Mouse (Mus musculus): ENCODE measurements around the gene Zbtb7a. TPM values are rescaled to one million over a fixed set of nuclear protein-coding genes. Genes with fewer than 3 reads are reported as not detected.
"Not testable (repeated sequence)": the region's sequence is repeated elsewhere in the genome, so short reads cannot be mapped to it uniquely, and the experiment has no call there.

Zbtb7a gene
- polyA plus RNA-seq, 1 experiment: 45.8 TPM

GRCm38 (mm10) chr10:81161602-81162317 lies 26.7 kb downstream of the Zbtb7a start:
- H3K4me3 ChIP-seq (replicated peaks): no peak overlapping the region
- H3K4me1 ChIP-seq (ENCODE audit: control insufficient read depth): peaks cover 70% of the 10 kb centered on the region

GRCm38 (mm10) chr10:81162318-81162652 lies 27.3 kb downstream of the Zbtb7a start:
- H3K4me1 ChIP-seq (ENCODE audit: control insufficient read depth): peaks cover 75% of the 10 kb centered on the region

More at GRCm38 (mm10) chr10:81161602-81162317, 26.7 kb downstream of the Zbtb7a start:
- peaks cover 87% of the 10 kb centered on the region for H3K36me3 ChIP-seq (ENCODE audit: control insufficient read depth)
- TF ChIP-seq GATA1 (IDR thresholded peaks at IDR 0.05; ENCODE audit: low read length) (no peak), TAL1 (IDR thresholded peaks at IDR 0.05; ENCODE audit: low read length) (no peak)
- H3K9me3 ChIP-seq (ENCODE audit: control insufficient read depth, low read length): no peaks in the 10 kb centered on the region
- H3K27me3 ChIP-seq (ENCODE audit: control insufficient read depth): no peaks in the 10 kb centered on the region

GRCm38 (mm10) chr10:81165118-81165517 lies 30.1 kb downstream of the Zbtb7a start:
- no peaks in the 10 kb centered on the region for H3K27me3 ChIP-seq (ENCODE audit: control insufficient read depth)
- no peaks in the 10 kb centered on the region for H3K9me3 ChIP-seq (ENCODE audit: control insufficient read depth, low read length)
- H3K4me3 ChIP-seq (replicated peaks): no peak overlapping the region
- H3K4me1 ChIP-seq (ENCODE audit: control insufficient read depth): peaks cover 78% of the 10 kb centered on the region
- no peak for TF ChIP-seq TAL1 (IDR thresholded peaks at IDR 0.05; ENCODE audit: low read length)
- peaks cover 56% of the 10 kb centered on the region for H3K36me3 ChIP-seq (ENCODE audit: control insufficient read depth)

More at GRCm38 (mm10) chr10:81162318-81162652, 27.3 kb downstream of the Zbtb7a start:
- TF ChIP-seq TAL1 (IDR thresholded peaks at IDR 0.05; ENCODE audit: low read length) (no peak), GATA1 (IDR thresholded peaks at IDR 0.05; ENCODE audit: low read length) (no peak)
- peaks cover 82% of the 10 kb centered on the region for H3K36me3 ChIP-seq (ENCODE audit: control insufficient read depth)
- no peaks in the 10 kb centered on the region for H3K27me3 ChIP-seq (ENCODE audit: control insufficient read depth)
- no peak overlapping the region for H3K4me3 ChIP-seq (replicated peaks)
- no peaks in the 10 kb centered on the region for H3K9me3 ChIP-seq (ENCODE audit: control insufficient read depth, low read length)

DNA sequence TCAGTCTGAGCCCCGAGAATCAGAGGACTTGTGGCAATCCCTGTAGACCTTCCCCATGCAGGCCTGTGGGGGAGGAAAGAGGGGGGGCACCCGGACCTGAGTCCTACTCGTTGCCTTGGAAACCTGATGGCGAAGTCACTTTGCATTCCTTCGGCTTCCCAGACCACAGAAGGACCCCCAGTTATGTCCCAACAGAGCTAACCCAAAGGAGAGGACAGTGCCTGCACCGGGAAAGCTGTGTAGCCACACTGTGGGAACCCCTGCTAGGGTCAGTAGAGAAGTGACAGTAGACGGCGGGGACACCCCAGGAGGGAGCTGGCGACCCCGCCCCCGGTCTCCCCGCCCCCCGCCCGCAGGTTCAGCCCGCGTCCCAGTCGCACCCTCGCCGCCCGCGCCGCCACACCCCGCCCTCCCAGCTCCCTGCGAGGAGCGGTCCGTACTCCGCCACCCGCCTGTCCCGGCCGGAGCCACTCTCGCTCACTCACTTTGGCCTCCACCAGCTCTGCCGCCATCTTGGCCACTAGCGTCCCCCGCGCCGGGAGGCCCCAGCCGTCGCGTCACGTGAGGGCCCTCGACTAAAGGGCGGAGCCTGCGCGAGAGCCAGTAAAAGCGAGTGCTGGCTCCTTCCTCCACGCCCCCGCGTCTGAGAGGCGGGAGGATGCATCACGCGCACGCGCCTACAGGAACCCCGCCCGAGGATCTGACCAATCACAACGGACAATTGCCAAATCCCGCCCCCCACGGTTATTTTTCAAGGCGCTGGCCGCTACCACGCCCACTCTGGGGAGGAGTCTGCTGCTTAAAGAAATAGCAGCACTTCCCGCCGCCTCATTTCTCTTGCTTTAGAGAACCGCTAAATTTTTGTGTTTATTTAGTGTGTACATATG lies 32.4 kb downstream of the Zbtb7a start, which contains the start of gene Pias4:
Gene Pias4, minus strand, starts transcription at position 724 of the 887 bp plus-strand sequence.
- H3K27me3 ChIP-seq (ENCODE audit: control insufficient read depth): no peaks in the 10 kb centered on the region
- peaks cover 33% of the 10 kb centered on the region for H3K36me3 ChIP-seq (ENCODE audit: control insufficient read depth)
- peak within 1 kb of the TSS; percentile 93 for H3K4me3 ChIP-seq (replicated peaks)
- TF ChIP-seq GATA1 (IDR thresholded peaks at IDR 0.05; ENCODE audit: low read length) (no peak), TAL1 (IDR thresholded peaks at IDR 0.05; ENCODE audit: low read length) (no peak)
- H3K4me1 ChIP-seq (ENCODE audit: control insufficient read depth): peaks cover 59% of the 10 kb centered on the region
- no peaks in the 10 kb centered on the region for H3K9me3 ChIP-seq (ENCODE audit: control insufficient read depth, low read length)

DNA sequence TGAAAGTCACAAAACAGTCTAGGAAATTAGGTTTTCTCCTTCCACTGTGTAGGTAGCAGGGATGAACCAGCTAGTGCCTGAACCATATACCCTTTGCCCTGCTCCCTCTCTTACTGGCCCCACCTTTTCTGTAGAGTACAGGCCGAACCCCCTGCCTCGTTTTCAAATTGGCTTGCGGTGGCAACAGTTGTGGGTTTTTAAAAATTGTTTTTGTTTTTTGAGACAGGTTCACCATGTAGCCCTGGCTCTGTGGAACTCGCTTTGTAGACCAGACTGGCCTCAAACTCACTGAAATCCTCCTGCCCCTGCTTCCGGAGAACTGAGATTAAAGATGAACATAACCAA lies 33.0 kb downstream of the Zbtb7a start:
- H3K9me3 ChIP-seq (ENCODE audit: control insufficient read depth, low read length): no peaks in the 10 kb centered on the region
- peak overlapping the region; percentile 93 for H3K4me3 ChIP-seq (replicated peaks)
- H3K36me3 ChIP-seq (ENCODE audit: control insufficient read depth): peaks cover 27% of the 10 kb centered on the region
- TF ChIP-seq TAL1 (IDR thresholded peaks at IDR 0.05; ENCODE audit: low read length) (no peak), GATA1 (IDR thresholded peaks at IDR 0.05; ENCODE audit: low read length) (no peak)
- H3K4me1 ChIP-seq (ENCODE audit: control insufficient read depth): peaks cover 59% of the 10 kb centered on the region
- no peaks in the 10 kb centered on the region for H3K27me3 ChIP-seq (ENCODE audit: control insufficient read depth)

- Histone ChIP-seq H3K36me3 (ENCODE audit: control insufficient read depth) (peaks cover 22% of the 10 kb centered on the region), H3K27me3 (ENCODE audit: control insufficient read depth) (no peaks in the 10 kb centered on the region), H3K4me3 (replicated peaks) (peak overlapping the region; percentile 93), H3K9me3 (ENCODE audit: control insufficient read depth, low read length) (no peaks in the 10 kb centered on the region), H3K4me1 (ENCODE audit: control insufficient read depth) (peaks cover 62% of the 10 kb centered on the region)
- TF ChIP-seq TAL1 (IDR thresholded peaks at IDR 0.05; ENCODE audit: low read length): no peak
- no peak for TF ChIP-seq GATA1 (IDR thresholded peaks at IDR 0.05; ENCODE audit: low read length)
These were observed 33.7 kb downstream of the Zbtb7a start for GRCm38 (mm10) chr10:81168521-81169244.

DNA sequence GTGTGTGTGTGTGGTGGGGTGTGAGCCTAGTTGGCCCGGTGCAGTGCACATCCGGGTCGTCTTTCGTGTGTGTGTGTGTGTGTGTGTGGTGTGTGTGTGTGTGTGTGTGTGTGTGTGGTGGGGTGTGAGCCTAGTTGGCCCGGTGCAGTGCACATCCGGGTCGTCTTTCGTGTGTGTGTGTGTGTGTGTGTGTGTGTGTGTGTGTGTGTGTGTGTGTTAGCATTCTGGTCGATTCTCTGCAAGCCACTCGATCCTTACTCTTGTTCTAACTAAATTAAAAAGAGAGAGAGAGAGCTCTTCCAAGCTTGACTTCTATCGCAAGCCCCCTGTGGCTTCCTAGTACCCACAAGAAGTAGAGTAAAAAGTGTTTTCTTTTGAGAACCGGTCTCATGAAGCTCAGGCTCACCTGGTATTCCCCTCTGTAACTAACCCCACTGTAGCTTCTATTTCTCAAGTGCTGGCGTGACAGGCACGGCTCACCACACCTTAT lies 34.4 kb downstream of the Zbtb7a start:
- not testable (repeated sequence) for H3K9me3 ChIP-seq (ENCODE audit: control insufficient read depth, low read length); H3K27me3 ChIP-seq (ENCODE audit: control insufficient read depth)
- Histone ChIP-seq H3K4me3 (replicated peaks) (peak overlapping the region; percentile 40), H3K36me3 (ENCODE audit: control insufficient read depth) (peaks cover 14% of the 10 kb centered on the region), H3K4me1 (ENCODE audit: control insufficient read depth) (peaks cover 62% of the 10 kb centered on the region)

DNA sequence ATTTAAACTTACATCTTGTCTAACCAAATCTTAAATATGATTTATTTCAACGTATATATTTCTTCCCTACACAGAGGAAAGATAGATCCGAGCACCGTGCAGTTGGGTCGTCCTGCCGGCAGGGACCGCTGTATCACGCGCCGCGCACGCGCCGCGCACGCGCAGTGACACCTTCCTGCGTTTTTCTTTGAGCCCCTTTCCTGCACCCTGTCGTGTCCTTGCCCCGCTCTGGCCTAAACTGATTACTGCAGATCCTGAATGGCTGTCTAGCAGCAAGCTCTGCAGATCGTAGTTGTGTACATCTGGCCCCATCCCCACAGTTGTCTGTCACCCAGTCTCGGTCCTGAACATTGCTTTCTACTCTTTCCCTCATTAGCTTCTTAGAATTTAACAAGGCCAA lies 38.1 kb downstream of the Zbtb7a start:
- H3K27me3 ChIP-seq (ENCODE audit: control insufficient read depth): no peaks in the 10 kb centered on the region
- H3K9me3 ChIP-seq (ENCODE audit: control insufficient read depth, low read length): no peaks in the 10 kb centered on the region
- H3K36me3 ChIP-seq (ENCODE audit: control insufficient read depth): peaks cover 13% of the 10 kb centered on the region
- peaks cover 62% of the 10 kb centered on the region for H3K4me1 ChIP-seq (ENCODE audit: control insufficient read depth)
- peak overlapping the region; percentile 55 for H3K4me3 ChIP-seq (replicated peaks)
- TF ChIP-seq GATA1 (IDR thresholded peaks at IDR 0.05; ENCODE audit: low read length) (no peak), TAL1 (IDR thresholded peaks at IDR 0.05; ENCODE audit: low read length) (no peak)

Data from erythroblast, embryonic 14.5 days (primary cell).